Mouse (Mus musculus): ENCODE results near the gene Cebpb.

Gene Cebpb

GRCm38 (mm10) chr2:167693540-167693939 lies 4.8 kb downstream of the Cebpb start:
- DNase-seq: no peak

DNA sequence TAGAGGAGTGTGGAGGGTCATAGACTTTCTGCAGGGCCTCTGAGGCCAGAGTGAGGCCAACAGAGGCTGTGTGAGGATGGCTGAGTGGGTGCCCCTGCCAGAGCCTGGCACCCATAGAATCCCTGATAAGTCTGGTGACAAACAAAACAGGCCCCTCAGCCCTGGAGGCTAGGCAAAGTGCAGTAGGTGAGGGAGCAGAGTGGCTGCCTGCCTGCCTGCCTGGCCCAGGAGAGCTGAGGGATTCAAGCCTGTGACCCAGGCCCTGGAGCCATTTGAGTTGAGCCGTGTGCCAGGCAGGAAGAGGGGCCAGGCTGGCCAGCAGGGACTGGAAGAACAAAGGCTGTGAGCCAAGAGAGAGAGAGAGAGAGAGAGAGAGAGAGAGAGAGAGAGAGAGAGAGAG lies 5.5 kb downstream of the Cebpb start:
- DNase-seq: no peak

DNA sequence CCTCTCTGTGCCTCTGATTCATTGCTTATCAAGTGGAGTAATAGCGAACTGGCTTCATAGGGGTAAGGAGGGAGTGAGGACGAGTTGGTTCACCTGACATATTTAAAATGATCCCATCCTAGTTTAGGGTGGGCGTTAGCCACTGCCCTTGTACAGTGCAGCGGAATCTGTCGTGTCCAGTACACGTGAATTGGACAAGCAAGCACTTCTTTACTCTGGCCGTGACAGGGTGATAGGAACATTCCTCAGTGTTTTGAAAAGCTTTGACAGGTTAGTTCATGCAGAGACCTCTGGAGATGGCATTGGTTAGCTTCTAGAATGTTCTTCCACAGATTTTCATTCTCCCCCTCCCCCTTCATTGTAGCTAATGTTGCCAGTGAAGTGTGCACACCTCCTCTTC lies 6.2 kb downstream of the Cebpb start:
- DNase-seq: no peak

GRCm38 (mm10) chr2:167695491-167695890 lies 6.8 kb downstream of the Cebpb start:
- no peak for DNase-seq

DNA sequence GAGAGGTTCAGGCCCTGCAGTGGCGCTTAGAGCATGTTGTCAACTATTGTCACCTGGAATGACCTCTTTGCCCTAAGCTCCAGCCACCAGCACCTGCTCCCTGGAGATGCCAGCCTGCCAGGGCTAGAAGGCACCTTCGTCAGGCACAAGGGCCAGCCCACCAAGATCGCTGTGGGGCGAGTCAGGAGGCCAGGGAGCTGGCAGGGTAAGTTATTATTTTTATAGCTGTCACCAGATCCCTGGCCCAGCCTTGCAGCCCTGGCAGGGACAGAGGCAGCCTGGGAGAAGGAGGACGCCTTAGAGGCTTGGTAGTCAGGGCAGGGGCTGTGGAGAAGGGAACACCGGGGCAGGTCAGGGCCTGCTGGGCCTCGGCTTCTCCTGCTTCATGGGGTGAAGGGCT lies 7.4 kb downstream of the Cebpb start:
- no peak for DNase-seq

GRCm38 (mm10) chr2:167697902-167698301 lies 9.2 kb downstream of the Cebpb start:
- no peak for DNase-seq

DNA sequence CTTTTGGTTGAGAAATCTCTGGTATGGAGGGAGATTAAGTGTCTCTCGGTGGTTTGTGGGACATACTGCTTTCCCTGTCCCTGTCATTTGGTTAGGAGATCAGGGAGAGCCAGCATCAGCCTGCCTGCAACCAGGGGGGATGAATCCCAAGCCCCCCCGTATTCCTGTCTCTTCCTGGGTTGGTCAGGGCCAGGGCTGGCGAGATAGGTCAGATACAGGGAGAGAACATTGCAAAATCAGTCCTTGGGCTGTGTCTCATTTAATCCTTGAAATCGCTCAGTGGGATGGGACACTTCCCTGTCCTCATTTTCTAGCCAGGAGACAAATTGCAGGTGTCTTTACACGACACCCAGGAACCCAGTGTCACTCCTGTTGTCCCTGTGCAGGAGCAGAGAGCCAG lies 11.3 kb downstream of the Cebpb start:
- no peak for DNase-seq

- no peak for DNase-seq
Observed at GRCm38 (mm10) chr2:167701472-167701871, 12.8 kb downstream of the Cebpb start.

- DNase-seq: no peak
Observed at GRCm38 (mm10) chr2:167702126-167702525, 13.4 kb downstream of the Cebpb start.

GRCm38 (mm10) chr2:167704409-167704808 lies 15.7 kb downstream of the Cebpb start:
- DNase-seq: no peak

DNA sequence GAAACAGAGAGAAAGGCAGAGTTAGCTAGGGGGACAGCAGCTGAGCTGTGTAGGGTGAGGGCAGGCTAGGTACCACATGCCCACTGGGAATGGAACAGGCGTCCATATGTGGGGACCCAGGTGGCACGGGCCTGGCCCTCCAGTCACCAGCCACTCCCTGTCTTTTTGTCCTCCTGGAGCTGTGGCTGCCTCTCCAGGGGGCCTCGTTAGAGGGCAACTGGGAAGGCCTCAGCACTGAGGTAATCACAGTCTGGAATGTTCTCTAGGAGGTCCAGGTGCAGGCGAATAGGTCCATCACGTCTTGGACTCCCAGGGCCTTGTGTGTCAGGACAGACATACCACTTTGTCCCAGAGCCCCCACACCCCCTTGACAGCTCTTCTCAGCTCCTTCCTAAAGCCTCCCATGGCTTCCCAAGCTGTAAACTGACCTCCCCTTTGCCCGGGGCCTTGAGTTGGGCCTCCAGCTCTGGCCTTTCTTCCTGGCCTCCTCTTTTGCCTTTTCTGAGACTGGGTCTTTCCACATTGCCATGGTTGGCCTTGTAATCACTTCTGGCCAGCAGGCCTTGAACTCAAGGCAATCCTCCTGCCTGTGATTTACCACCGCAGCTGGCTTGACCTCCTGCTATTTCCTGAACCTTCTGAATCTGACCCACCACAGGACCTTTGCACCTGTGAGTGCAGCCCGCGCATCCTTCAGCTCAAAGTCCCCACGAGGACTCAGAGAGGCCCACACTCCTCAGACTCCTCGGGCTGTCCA lies 17.6 kb downstream of the Cebpb start:
- DNase-seq: no peak

DNA sequence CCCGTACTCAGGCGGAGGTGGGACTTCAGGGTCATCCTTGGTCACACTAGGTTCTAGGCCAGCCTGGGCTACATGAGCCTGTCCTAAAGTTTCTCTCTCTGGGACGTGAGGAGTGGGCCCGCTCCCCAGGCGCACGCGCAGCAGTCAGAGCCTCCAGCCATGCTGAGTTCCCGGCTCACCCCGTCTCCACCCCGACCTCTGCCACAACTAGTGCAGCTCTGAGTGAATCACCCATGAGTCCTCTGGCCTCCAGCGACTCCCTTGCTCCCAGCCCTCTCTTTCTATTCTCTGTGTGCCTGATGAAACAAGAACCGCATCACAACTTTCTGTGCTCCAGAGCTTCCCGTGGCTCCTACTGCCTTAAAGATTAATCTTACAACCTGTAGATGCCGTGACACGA lies 19.7 kb downstream of the Cebpb start:
- no peak for DNase-seq

DNA sequence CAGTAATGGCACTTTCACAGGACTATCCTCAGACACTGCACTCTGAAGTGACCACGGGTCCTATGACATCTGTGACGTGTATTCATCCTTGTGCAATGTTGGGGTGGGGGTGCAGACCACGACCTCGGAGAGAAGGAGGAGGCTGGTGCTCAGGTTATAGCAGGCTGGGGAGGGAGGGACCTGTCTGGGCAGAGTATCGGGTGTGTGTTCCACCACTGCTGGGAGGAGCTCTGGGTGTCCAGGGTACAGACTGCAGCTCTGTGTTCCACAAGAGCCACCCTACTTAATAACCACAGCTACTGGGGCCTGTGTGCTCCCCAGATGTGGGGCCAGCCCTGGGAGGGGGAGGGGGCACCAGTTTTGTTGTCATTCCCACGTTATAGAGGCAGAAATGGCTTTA lies 21.3 kb downstream of the Cebpb start:
- no peak for DNase-seq

DNA sequence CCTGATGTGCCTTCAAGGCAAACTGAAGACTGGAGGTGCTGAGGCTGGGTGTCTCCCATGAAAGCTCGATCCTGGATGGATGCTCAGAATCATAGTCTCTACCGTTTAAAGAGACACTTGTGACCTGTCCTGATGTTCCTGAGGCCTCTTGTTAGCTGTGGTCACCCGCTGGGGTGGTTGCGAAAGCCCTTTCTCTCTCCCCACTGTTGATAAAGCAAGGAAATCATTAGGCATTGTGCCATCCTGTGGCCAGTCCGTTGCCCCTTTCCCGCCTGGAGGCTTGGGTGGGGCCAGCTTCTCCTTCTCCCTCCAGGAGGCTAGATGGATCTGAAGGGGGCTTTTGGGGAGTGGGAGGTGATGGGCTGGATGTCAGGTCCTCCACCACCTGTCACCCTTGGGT lies 21.9 kb downstream of the Cebpb start:
- DNase-seq: no peak

GRCm38 (mm10) chr2:167712872-167713821 lies 24.4 kb downstream of the Cebpb start:
- DNase-seq: no peak

DNA sequence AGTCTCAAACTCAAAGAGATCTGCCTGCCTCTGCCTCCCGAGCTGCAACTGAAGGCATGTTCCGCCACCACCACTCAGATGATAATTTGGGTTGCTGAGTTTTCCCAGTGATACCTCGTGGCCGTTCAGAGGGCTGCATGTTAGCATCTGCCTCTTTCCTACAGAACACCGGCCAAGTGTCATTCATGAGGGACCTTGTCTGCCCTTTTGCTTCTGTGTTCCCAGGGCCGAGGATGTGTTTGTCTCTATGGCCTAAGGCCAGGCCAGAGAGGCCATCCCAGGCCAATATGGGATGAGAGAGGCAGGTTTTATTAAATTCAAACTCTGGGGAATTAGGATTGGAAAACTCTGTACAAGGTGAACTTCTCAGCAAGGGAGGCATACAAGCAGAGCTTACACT lies 25.6 kb downstream of the Cebpb start:
- DNase-seq: no peak

- no peak for DNase-seq
Observed at GRCm38 (mm10) chr2:167715008-167715407, 26.3 kb downstream of the Cebpb start.

DNA sequence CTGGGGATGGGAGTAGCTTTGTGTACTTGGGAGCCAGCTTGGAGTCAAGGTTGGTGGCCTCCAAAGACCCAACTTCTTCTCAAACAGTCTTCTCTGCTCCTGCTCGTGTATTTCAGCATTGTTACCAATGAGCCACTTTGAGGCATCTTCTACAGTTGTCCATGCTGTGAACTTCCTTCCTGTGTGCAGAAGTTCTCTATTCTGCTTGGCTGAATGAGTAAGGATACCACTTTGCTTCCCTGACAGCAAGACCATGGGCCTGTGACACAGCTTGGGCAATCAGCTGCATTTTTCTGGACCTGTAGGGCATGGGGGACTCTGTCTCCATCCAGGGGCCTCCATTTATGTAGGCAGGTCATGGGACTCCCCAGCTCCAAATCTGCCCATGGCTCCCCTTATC lies 28.5 kb downstream of the Cebpb start:
- no peak for DNase-seq

- DNase-seq: no peak
Observed at GRCm38 (mm10) chr2:167719520-167719919, 30.8 kb downstream of the Cebpb start.

DNA sequence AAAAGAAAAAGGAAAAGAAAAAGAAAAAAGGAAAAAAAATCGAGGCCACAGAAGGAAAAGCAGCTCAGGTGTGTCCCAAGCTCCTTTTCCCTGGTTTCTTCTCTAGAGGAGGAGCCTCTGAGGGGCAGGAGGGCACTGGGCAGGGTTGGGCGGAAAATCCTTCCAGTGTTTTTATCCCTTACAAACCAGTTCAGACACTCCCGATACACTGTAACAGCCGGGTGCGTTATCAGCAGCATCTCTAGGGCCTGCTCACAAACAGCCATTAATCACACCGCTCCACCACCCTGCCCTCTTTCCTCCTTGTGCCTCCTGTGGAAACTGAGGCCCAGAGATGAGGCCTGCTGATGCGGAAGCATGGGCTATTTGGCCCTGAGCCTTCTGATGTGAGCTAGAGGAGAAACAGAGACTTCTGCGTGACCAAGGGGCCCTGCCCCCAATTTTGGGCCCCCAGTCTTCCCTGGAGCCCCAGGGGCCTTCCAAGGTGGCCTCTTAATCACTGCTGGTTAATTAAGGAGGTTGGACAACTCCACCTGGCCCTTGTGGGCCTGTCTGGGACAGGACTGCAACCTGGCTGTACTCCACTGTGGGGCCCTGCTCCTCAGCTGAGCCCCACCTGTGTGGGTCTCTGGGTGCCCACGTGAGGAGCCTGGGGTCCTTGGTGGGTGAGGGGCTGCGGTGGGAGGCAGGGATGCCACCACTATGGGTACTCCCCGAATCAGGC lies 32.6 kb downstream of the Cebpb start:
- DNase-seq: no peak

GRCm38 (mm10) chr2:167722538-167722937 lies 33.8 kb downstream of the Cebpb start:
- DNase-seq: no peak

DNA sequence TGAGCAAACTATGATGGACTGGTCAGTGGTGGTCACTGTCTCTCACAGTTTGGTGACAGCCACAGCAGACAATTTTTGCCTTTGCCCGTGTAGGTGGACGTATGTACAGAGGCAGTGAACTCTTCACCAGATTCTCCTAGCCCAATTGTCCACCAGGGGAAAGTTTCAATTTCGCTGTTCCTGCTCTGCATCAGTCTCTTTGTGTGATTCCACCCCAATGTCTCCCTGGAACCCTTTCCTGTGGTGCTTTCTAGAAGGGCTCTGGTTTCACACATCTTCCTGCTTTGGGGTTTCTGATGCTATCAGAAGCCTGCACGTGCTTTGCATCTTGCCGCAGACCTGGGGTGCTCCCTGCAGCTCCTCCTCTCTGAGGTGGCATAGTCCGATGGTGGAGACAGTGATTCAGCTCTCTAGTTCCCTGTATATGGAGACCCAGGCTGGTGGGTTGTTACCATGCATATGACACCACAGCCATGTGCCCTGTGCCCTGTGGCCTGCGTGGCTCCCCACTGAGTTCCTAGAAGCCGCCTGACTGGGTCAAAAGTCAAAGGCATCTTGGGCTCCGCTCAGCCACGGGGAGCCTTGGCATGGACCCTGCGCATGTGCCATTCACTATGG lies 35.0 kb downstream of the Cebpb start:
- DNase-seq: no peak

DNA sequence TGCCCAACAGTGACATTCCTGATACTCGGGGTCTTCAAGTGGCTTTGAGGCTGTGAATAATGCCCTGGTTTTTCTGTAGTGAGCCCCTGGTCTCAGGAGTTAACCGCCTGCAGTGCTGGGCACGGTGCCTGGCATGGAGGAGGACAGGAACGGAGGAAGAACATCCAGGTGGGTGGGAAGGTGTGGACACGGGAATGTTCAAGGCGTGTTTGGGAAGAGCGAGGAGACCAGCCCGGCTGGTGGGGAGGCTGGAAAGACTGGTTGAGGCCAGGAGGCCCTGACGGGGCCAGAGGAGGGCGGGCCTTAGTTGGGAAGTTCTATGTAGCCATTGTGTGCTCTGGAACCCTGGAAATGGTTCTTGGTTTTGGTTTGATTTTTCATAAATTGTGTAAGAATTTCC lies 37.2 kb downstream of the Cebpb start:
- DNase-seq: no peak
